19 mouse cellular contexts compared by ENCODE assay signal in genomic region chr1:191943638-191944037, GRCm38 (mm10). TPM values are rescaled to one million over a fixed set of nuclear protein-coding genes. Genes with fewer than 3 reads are reported as not detected.
"Had no signal": no experiment of that assay in that cellular context is flagged by ENCODE, and none has a peak within 500 bp of the region (broad histone marks: within the 10 kb centered on the region; RNA-seq: fewer than 3 reads in every experiment).

No protein-coding gene starts in this region.

- DNase-seq: lung, postnatal 14 days; midbrain, embryonic 14.5 days; retina, postnatal 1 day; right cerebral cortex, adult 18-20 months; right cerebral cortex, postnatal 25 days; right cerebral cortex, postnatal 4 days; spleen, adult 18-20 months; thymus, adult 18-20 months; thymus, postnatal 14 days; thymus, postnatal 36 days had no signal

- ATAC-seq: liver, embryonic 12.5 days; midbrain, embryonic 16.5 days had no signal

- H3K4me1 ChIP-seq: lung, embryonic 15.5 days; neural tube, embryonic 13.5 days; neural tube, embryonic 15.5 days had no signal

- H3K4me3 ChIP-seq: liver, embryonic 12.5 days; lung, embryonic 15.5 days; midbrain, embryonic 10.5 days; myocyte; neural tube, embryonic 13.5 days; neural tube, embryonic 15.5 days had no signal

- H3K9me3 ChIP-seq: liver, embryonic 12.5 days; lung, embryonic 15.5 days; midbrain, embryonic 10.5 days; neural tube, embryonic 13.5 days; neural tube, embryonic 15.5 days had no signal

- H3K27ac ChIP-seq: liver, embryonic 12.5 days; liver, embryonic 14.5 days; lung, embryonic 15.5 days; midbrain, embryonic 10.5 days; neural tube, embryonic 13.5 days; neural tube, embryonic 15.5 days had no signal

- H3K9ac ChIP-seq: liver, embryonic 12.5 days; liver, embryonic 14.5 days; lung, embryonic 15.5 days; neural tube, embryonic 13.5 days; neural tube, embryonic 15.5 days had no signal

- H3K4me2 ChIP-seq: liver, embryonic 12.5 days; lung, embryonic 15.5 days; neural tube, embryonic 13.5 days; neural tube, embryonic 15.5 days had no signal

- H3K27me3 ChIP-seq: lung, embryonic 15.5 days; neural tube, embryonic 13.5 days; neural tube, embryonic 15.5 days had no signal

- H3K36me3 ChIP-seq: liver, embryonic 12.5 days; lung, embryonic 15.5 days; midbrain, embryonic 10.5 days; neural tube, embryonic 13.5 days; neural tube, embryonic 15.5 days had no signal

RNA-seq across cellular contexts. Expression of gene Rd3, which starts 33.5 kb away (rescaled TPM):
- total RNA-seq: megakaryocyte-erythroid progenitor cell, adult 5-6 weeks had no signal
- polyA plus RNA-seq: myocyte had no signal
